Mouse (Mus musculus) brown adipose tissue, adult 24 weeks (tissue): ENCODE data around the gene Atp2b2. TPM values are rescaled to one million over a fixed set of nuclear protein-coding genes. Genes with fewer than 3 reads are reported as not detected.

ENCODE experiments used
- H3K27ac ChIP-seq: fragments of 200-500 bp; replicated peaks from 2 replicates; pipeline ENCODE4 v1.5.1; 2012; ENCODE audit warnings: low read depth, mild to moderate bottlenecking, low read length
- H3K4me1 ChIP-seq: fragments of 200-500 bp; 2 replicates; pipeline ENCODE4 v1.6.1; 2012; ENCODE audit warnings: low read length, mixed read lengths; ENCODE audit not compliant: control insufficient read depth, insufficient read depth, insufficient read length
- H3K4me3 ChIP-seq: fragments of 200-500 bp; 2 replicates; pipeline ENCODE4 v1.5.1; 2012; ENCODE audit warnings: low read depth, mild to moderate bottlenecking, low read length, moderate library complexity; ENCODE audit not compliant: insufficient read depth
- polyA plus RNA-seq: library from polyadenylated mRNA; stranded (reverse); fragments of >200 nt; gene quantifications from 2 replicates; pipeline ENCODE4 v1.2.4, GENCODE M21; 2012; ENCODE audit not compliant: missing spikeins, insufficient read depth, insufficient read length

Gene Atp2b2
- polyA plus RNA-seq, 1 experiment, result not detected

GRCm38 (mm10) chr6:113852318-113852717 lies 190.1 kb downstream of the Atp2b2 start:
- Histone ChIP-seq H3K4me1 (no peaks in the 10 kb centered on the region), H3K4me3 (no peak overlapping the region), H3K27ac (no peak overlapping the region)

GRCm38 (mm10) chr6:113849819-113850218 lies 192.6 kb downstream of the Atp2b2 start:
- no peaks in the 10 kb centered on the region for H3K4me1 ChIP-seq
- H3K27ac ChIP-seq, result no peak overlapping the region

DNA sequence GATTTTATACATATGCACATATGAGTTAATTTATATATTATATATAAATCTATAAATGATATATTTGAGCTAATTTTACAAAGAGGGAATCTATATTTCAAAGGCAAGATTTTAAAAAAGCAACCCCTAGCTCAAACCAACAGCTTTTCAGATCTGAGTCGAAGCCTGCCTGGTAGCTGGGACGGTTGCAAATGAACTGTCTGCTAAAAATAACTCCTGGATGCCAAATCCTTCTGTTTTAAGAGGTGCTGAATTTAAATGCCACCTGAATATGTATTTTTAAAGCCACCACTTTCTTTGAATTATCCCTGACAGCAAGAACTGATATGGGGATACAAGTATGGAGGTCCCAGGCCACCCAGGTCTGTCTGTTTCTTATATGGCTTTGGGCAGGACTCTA lies 193.8 kb downstream of the Atp2b2 start:
- Histone ChIP-seq H3K27ac (no peak overlapping the region), H3K4me1 (no peaks in the 10 kb centered on the region), H3K4me3 (no peak overlapping the region)

More at GRCm38 (mm10) chr6:113849819-113850218, 192.6 kb downstream of the Atp2b2 start:
- H3K4me3 ChIP-seq, result no peak overlapping the region

DNA sequence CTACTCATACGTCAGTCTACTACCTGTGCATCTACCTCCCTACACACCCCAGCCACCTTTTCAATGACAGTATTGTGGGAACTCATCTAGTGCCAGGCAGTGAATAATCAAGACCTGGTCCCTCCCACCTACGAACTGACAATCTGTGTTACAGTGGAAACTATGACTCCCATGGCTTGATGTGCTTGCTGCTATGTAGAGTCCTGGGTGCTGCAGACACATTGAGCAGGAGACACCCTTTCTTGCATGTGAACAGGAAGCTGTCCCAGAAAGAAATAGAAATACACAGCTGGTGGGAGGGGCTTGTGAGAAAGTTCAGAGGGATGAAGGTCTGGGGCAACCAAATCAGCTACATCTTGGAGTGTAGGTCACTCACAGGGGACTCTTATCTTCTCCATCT lies 195.3 kb downstream of the Atp2b2 start:
- Histone ChIP-seq H3K27ac (no peak overlapping the region), H3K4me1 (no peaks in the 10 kb centered on the region), H3K4me3 (no peak overlapping the region)

DNA sequence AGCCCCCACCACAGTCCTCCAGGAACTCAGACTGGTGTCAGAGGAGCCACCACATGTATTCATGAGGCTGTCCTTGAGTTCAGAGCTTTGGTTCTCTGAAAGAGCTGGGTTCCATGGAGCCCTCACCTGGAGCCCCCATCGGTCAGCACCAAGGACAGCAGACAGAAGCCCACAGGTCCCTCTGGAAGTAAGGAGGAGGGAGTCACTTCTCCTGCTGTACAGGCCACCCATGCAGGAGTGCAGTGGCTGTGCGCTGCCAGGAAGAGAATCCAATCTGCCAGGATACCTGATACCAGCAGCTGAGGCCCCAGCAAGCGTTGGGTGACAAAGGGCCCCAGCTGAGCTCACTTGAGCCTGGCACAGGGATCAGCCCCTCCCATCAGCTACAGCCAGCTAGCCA lies 199.2 kb downstream of the Atp2b2 start:
- Histone ChIP-seq H3K4me1 (no peaks in the 10 kb centered on the region), H3K27ac (no peak overlapping the region), H3K4me3 (no peak overlapping the region)

GRCm38 (mm10) chr6:113838493-113838892 lies 203.9 kb downstream of the Atp2b2 start:
- no peak overlapping the region for H3K4me3 ChIP-seq

GRCm38 (mm10) chr6:113837740-113838139 lies 204.7 kb downstream of the Atp2b2 start:
- Histone ChIP-seq H3K27ac (no peak overlapping the region), H3K4me1 (no peaks in the 10 kb centered on the region), H3K4me3 (no peak overlapping the region)

More at GRCm38 (mm10) chr6:113838493-113838892, 203.9 kb downstream of the Atp2b2 start:
- no peaks in the 10 kb centered on the region for H3K4me1 ChIP-seq
- H3K27ac ChIP-seq, result no peak overlapping the region

- H3K27ac ChIP-seq, result no peak overlapping the region
- no peaks in the 10 kb centered on the region for H3K4me1 ChIP-seq
- no peak overlapping the region for H3K4me3 ChIP-seq
Observed at GRCm38 (mm10) chr6:113836545-113836944, 205.9 kb downstream of the Atp2b2 start.

DNA sequence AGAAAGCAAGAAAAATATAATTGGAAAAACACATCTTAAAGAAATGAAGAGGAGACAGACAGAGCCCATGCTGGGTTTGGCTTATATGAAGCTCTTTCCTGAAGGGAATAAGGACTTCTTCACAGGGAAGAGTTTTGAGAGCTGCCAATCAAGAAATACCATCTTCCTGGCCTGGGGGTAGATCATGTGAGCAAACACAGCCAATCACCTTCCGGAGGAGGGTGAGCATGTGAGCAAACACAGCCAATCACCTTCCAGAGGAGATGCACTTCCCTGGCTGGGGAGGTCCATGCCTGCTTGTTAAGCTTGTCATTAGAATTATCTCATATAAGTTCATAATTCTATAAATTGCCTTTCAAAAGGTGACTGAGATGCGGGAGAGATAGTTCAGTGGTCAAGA lies 211.9 kb downstream of the Atp2b2 start:
- Histone ChIP-seq H3K4me3 (no peak overlapping the region), H3K27ac (no peak overlapping the region), H3K4me1 (no peaks in the 10 kb centered on the region)

GRCm38 (mm10) chr6:113827309-113827708 lies 215.1 kb downstream of the Atp2b2 start:
- H3K4me1 ChIP-seq, result no peaks in the 10 kb centered on the region
- H3K27ac ChIP-seq, result no peak overlapping the region
- no peak overlapping the region for H3K4me3 ChIP-seq

DNA sequence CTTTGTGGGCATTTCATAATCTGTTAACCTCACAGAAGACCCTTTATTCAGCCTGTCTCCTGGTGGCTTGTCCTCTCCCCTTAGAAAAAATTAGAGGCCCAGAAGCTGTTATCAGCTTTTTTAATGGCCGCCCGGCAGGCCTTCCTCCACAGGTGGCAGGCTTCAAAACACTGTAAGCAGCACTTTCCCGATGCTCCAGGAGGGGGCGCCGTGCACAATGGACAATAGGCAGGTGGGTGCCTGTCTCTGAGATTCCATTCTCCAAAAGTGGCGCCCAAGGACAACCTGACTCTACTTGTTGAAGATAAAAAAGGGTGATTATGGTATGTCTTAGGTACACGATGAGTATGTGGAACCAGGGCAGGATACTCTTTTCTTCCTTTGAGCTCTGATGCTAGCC lies 220.0 kb downstream of the Atp2b2 start:
- Histone ChIP-seq H3K4me3 (no peak overlapping the region), H3K4me1 (no peaks in the 10 kb centered on the region), H3K27ac (no peak overlapping the region)

- Histone ChIP-seq H3K4me1 (no peaks in the 10 kb centered on the region), H3K27ac (no peak overlapping the region), H3K4me3 (no peak overlapping the region)
Observed at GRCm38 (mm10) chr6:113816690-113817089, 225.7 kb downstream of the Atp2b2 start.

DNA sequence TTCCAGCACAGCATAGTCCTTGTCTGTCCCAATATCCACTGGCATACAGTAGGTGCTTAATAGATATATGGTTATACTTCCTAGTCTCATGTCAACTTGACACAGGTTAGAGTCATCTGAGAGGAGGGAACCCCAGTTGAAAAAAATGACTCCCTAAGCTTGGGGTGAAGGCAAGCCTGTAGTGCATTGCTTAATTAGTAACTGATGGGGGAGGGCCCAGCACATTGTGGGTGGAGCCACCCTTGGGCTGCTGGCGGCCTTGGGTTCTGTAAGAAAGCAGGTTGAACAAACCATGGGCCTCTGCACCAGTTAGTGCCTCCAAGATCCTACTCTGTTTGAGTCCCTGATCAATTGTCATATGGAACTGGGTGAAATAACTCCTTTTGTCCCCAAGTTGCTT lies 231.0 kb downstream of the Atp2b2 start:
- H3K27ac ChIP-seq, result no peak overlapping the region
- H3K4me3 ChIP-seq, result no peak overlapping the region
- H3K4me1 ChIP-seq, result no peaks in the 10 kb centered on the region

DNA sequence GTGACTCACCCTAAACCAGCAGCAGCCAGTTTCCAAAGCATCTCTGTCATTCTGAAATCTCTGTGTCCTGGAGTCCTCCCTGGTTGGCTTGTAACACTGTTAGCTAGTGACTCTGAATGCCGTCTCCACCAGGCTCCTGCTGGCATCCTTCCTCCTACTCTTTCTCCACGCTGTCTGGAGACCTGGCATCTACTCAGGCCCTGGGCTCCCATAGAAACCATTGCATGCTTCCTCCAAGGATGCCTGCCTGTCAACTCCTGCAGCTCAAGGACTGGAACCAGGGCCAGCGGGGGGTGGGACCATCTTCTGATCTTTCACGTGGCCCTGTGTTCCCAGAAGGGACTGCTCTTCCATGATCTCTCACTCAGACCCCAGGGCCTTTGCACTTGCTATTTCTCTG lies 231.7 kb downstream of the Atp2b2 start:
- Histone ChIP-seq H3K4me1 (no peaks in the 10 kb centered on the region), H3K4me3 (no peak overlapping the region), H3K27ac (no peak overlapping the region)

- Histone ChIP-seq H3K4me3 (no peak overlapping the region), H3K27ac (no peak overlapping the region), H3K4me1 (no peaks in the 10 kb centered on the region)
Observed at GRCm38 (mm10) chr6:113806241-113806640, 236.2 kb downstream of the Atp2b2 start.

- Histone ChIP-seq H3K4me1 (no peaks in the 10 kb centered on the region), H3K27ac (no peak overlapping the region), H3K4me3 (no peak overlapping the region)
Observed at GRCm38 (mm10) chr6:113801233-113801632, 241.2 kb downstream of the Atp2b2 start.

DNA sequence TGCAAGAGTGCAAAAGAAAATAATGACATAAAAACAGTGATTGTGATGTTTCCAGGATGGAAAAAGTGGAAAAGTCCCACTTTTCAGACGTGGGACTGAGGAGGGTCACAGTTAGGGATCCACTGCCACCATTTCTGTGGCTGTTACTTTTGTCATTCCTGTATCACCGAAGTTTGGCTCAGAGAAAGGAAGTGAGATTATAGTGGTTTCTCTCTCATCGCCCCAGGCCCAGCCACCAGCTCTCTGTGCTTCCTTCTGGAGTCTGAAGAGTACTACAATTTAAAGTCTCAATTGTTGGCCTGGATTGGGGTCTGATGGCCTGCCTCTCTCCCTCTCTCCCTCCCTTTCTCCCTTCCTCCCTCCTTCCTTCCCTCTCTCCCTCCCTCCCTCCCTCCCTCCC lies 242.5 kb downstream of the Atp2b2 start:
- no peak overlapping the region for H3K27ac ChIP-seq
- H3K4me3 ChIP-seq, result no peak overlapping the region
- H3K4me1 ChIP-seq, result no peaks in the 10 kb centered on the region
